Mouse (Mus musculus): ENCODE data around the gene Sh3bp5. TPM values are rescaled to one million over a fixed set of nuclear protein-coding genes. Genes with fewer than 3 reads are reported as not detected.
A peak's percentile ranks its signal among the peaks of the same experiment; 100 is the strongest.

Sh3bp5 gene
- total and polyA plus RNA-seq, 3 experiments: 0.19 to 1.0 TPM; not detected in 1

- peaks cover 18% of the 10 kb centered on the region for H3K79me2 ChIP-seq (ENCODE audit: control insufficient read depth, insufficient read depth, low read length, poor library complexity)
- no peaks in the 10 kb centered on the region for H3K27me3 ChIP-seq (ENCODE audit: control insufficient read depth in 1 of 2, insufficient read depth in 2 of 2, low read length in 2 of 2)
- H3K4me3 ChIP-seq (ENCODE audit: control insufficient read depth in 1 of 2, insufficient read depth in 1 of 2, low read depth in 2 of 2, low read length in 2 of 2): peak within 1 kb of the TSS; percentile 74 to 88
- peak; percentile 98 for DNase-seq (ENCODE audit: low read depth, low spot score)
- H3K36me3 ChIP-seq (ENCODE audit: control insufficient read depth in 1 of 2, insufficient read depth in 2 of 2, low read length in 2 of 2): peaks cover 8 to 9% of the 10 kb centered on the region in 2 experiments; a peak in 3 of 4 replicates
- peak within 1 kb of the TSS; percentile 84 for H3K9ac ChIP-seq (ENCODE audit: control insufficient read depth, low read depth, low read length, poor library complexity, severe bottlenecking)
- H3K27ac ChIP-seq (ENCODE audit: control insufficient read depth, low read depth, low read length): peak within 1 kb of the TSS; percentile 55
- H3K9me3 ChIP-seq (replicated peaks; ENCODE audit: insufficient read depth, low read length): no peaks in the 10 kb centered on the region
- peaks cover 2 to 5% of the 10 kb centered on the region in 2 experiments; a peak in 1 of 4 replicates for H3K4me1 ChIP-seq (ENCODE audit: control insufficient read depth in 1 of 2, insufficient read depth in 2 of 2, low read length in 2 of 2)
- peak; percentile 89 to 96 for TF ChIP-seq POLR2A (IDR thresholded peaks at IDR 0.05; ENCODE audit: control insufficient read depth in 1 of 2, insufficient read depth in 1 of 2, low read depth in 1 of 2, low read length in 2 of 2, poor library complexity in 1 of 2)
- no peak for TF ChIP-seq JUND (IDR thresholded peaks at IDR 0.05; ENCODE audit: low read depth, low read length)
- no peak for TF ChIP-seq CTCF (IDR thresholded peaks at IDR 0.05 in 2 of 3, conservative IDR thresholded peaks at IDR 0.05 in 1 of 3; ENCODE audit: control insufficient read depth in 1 of 3, insufficient read depth in 1 of 3, low read depth in 2 of 3, low read length in 3 of 3, poor library complexity in 1 of 3, severe bottlenecking in 1 of 3)
- TF ChIP-seq CHD1 (IDR thresholded peaks at IDR 0.05; ENCODE audit: low read depth, low read length): 0 out of 2 replicates have a peak, but pooled peaks have one; percentile 19
- TF ChIP-seq ZNF384 (IDR thresholded peaks at IDR 0.05; ENCODE audit: low read depth, low read length): no peak
- no peak for TF ChIP-seq KAT2A (conservative IDR thresholded peaks at IDR 0.05; ENCODE audit: low read depth, low read length)
- TF ChIP-seq E2F4 (IDR thresholded peaks at IDR 0.05; ENCODE audit: borderline replicate concordance, low read depth, low read length): no peak
- TF ChIP-seq ZMIZ1 (IDR thresholded peaks at IDR 0.05; ENCODE audit: low read depth, low read length): peak; percentile 85; the same call in 1 of the 2 replicates
- TF ChIP-seq ZC3H11A (IDR thresholded peaks at IDR 0.05; ENCODE audit: low read depth, low read length): no peak
- no peak for TF ChIP-seq GATA1 (IDR thresholded peaks at IDR 0.05; ENCODE audit: low read depth, low read length)
- no peak for TF ChIP-seq ETS1 (IDR thresholded peaks at IDR 0.05; ENCODE audit: low read depth, low read length)
- peak; percentile 42; the same call in 1 of the 2 replicates for TF ChIP-seq MAX (IDR thresholded peaks at IDR 0.05; ENCODE audit: low read length)
- no peak for TF ChIP-seq RAD21 (IDR thresholded peaks at IDR 0.05; ENCODE audit: low read depth, low read length)
- TF ChIP-seq MYB (IDR thresholded peaks at IDR 0.05; ENCODE audit: low read depth, low read length): no peak
- peak; percentile 62 for TF ChIP-seq HCFC1 (IDR thresholded peaks at IDR 0.05; ENCODE audit: low read depth, low read length)
- TF ChIP-seq USF1 (IDR thresholded peaks at IDR 0.05; ENCODE audit: low read depth, low read length): peak; percentile 84
- no peak for TF ChIP-seq MYC (IDR thresholded peaks at IDR 0.05; ENCODE audit: low read depth, low read length)
- TF ChIP-seq BHLHE40 (IDR thresholded peaks at IDR 0.05; ENCODE audit: borderline replicate concordance, low read depth, low read length): no peak
- TF ChIP-seq CHD2 (IDR thresholded peaks at IDR 0.05; ENCODE audit: low read length): no peak
- TF ChIP-seq TAL1 (IDR thresholded peaks at IDR 0.05; ENCODE audit: low read length): no peak
- peak; percentile 87 for TF ChIP-seq ELF1 (IDR thresholded peaks at IDR 0.05; ENCODE audit: low read depth, low read length)
- TF ChIP-seq MXI1 (IDR thresholded peaks at IDR 0.05; ENCODE audit: low read depth, low read length): peak; percentile 66; the same call in 1 of the 2 replicates
- TF ChIP-seq NELFE (IDR thresholded peaks at IDR 0.05; ENCODE audit: low read depth, low read length): peak; percentile 92
- TF ChIP-seq GABPA (IDR thresholded peaks at IDR 0.05; ENCODE audit: low read depth, low read length): no peak
- peak; percentile 51 for TF ChIP-seq SIN3A (IDR thresholded peaks at IDR 0.05; ENCODE audit: low read length)
- no peak for TF ChIP-seq MEF2A (IDR thresholded peaks at IDR 0.05; ENCODE audit: extremely low read depth, insufficient replicate concordance, low read depth, low read length, poor library complexity, severe bottlenecking)
- TF ChIP-seq ZKSCAN1 (IDR thresholded peaks at IDR 0.05; ENCODE audit: low read depth, low read length): no peak
- TF ChIP-seq TBP (IDR thresholded peaks at IDR 0.05; ENCODE audit: low read depth, low read length): peak; percentile 82
- TF ChIP-seq RCOR1 (IDR thresholded peaks at IDR 0.05; ENCODE audit: low read depth, low read length): no peak
- TF ChIP-seq POLR2AphosphoS2 (IDR thresholded peaks at IDR 0.05; ENCODE audit: low read length): peak; percentile 83; the same call in 1 of the 2 replicates
- no peak for TF ChIP-seq POLR2AphosphoS5 (IDR thresholded peaks at IDR 0.05; ENCODE audit: borderline replicate concordance, low read depth, low read length)
- TF ChIP-seq NRF1 (IDR thresholded peaks at IDR 0.05; ENCODE audit: insufficient read depth, low read depth, low read length, poor library complexity, severe bottlenecking): peak; percentile 88
- TF ChIP-seq TCF12 (IDR thresholded peaks at IDR 0.05; ENCODE audit: low read depth, low read length): peak; percentile 53
- TF ChIP-seq SMC3 (IDR thresholded peaks at IDR 0.05; ENCODE audit: low read depth, low read length): no peak
- peak; percentile 95 for TF ChIP-seq MAZ (IDR thresholded peaks at IDR 0.05; ENCODE audit: low read depth, low read length)
- TF ChIP-seq USF2 (IDR thresholded peaks at IDR 0.05; ENCODE audit: borderline replicate concordance in 1 of 2, insufficient read depth in 1 of 2, low read depth in 1 of 2, low read length in 2 of 2): no peak
Measured at GRCm38 (mm10) chr14:31336369-31337155, 99.3 kb downstream of the Sh3bp5 start, which contains the start of gene Capn7. Gene Capn7 (plus strand): TSS chr14:31336638.

Data from MEL (cell line).